Mouse (Mus musculus) heart, postnatal 0 days (tissue): ENCODE measurements at regions not wholly inside any gene's neighbourhood (a gene's known extent, or its start where the extent isn't known, plus 50 kb on each side); places are given as distances from the start of the nearest gene placed in this dataset.

Experiments
- CTCF ChIP-seq: IDR thresholded peaks from 2 replicates; pipeline ENCODE4 v1.5.1; 2016; ENCODE audit warnings: antibody characterized with exemption, control low read depth, low read depth
- EP300 ChIP-seq: IDR thresholded peaks from 2 replicates; pipeline ENCODE4 v1.6.1; 2016; ENCODE audit warnings: antibody characterized with exemption, low read depth

DNA sequence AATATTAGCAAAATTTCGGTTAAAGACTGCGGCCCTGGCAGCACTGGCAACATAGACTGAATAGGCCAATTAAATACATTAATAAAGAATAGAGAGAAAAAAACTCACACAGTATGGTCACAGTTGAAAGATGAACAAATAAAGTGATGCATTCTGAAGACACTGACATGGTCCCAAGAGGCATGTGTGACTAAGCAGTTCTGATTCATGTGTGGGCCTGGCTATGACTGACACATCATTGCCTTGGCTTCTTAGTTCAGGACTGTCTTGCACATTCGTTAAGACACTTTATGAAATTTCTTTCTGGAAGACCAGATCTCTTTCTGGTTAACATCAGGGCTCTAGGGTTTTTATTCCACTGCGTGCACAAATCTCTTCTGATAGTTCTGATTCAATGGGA, 438.7 kb downstream of the Gm21750 start:
- TF ChIP-seq CTCF, result no peak
- no peak for TF ChIP-seq EP300
